ENCODE assay signal across 25 mouse cellular contexts in genomic region chr12:36947902-36948301, GRCm38 (mm10).
"Had no signal": no experiment of that assay in that cellular context is flagged by ENCODE, and none has a peak within 500 bp of the region (broad histone marks: within the 10 kb centered on the region; RNA-seq: fewer than 3 reads in every experiment).

No protein-coding gene starts in this region.

- H3K9ac ChIP-seq: heart, embryonic 13.5 days; heart, embryonic 15.5 days; hindbrain, embryonic 13.5 days; hindbrain, embryonic 15.5 days; kidney, embryonic 15.5 days; limb, embryonic 13.5 days; limb, embryonic 15.5 days; liver, embryonic 12.5 days had no signal

- H3K4me2 ChIP-seq: heart, embryonic 13.5 days; heart, embryonic 15.5 days; hindbrain, embryonic 13.5 days; hindbrain, embryonic 15.5 days; kidney, embryonic 15.5 days; limb, embryonic 13.5 days; limb, embryonic 15.5 days; liver, embryonic 12.5 days had no signal

- ATAC-seq: hindbrain, postnatal 0 days; intestine, embryonic 16.5 days; liver, embryonic 12.5 days had no signal

- DNase-seq: gastrocnemius, postnatal 10 days; gastrocnemius, postnatal 36 days; heart, adult 11 months; heart, postnatal 14 days; heart, postnatal 36 days; kidney, adult 11 months; kidney, adult 2 months; kidney, adult 9 months; kidney, postnatal 14 days; kidney, postnatal 36 days; layer of hippocampus, adult 9-11 months; layer of hippocampus, postnatal 36 days; left cerebral cortex, postnatal 4 days had no signal

- H3K36me3 ChIP-seq: heart, embryonic 10.5 days; heart, embryonic 13.5 days; heart, embryonic 15.5 days; hindbrain, embryonic 13.5 days; hindbrain, embryonic 15.5 days; kidney, embryonic 15.5 days; limb, embryonic 13.5 days; limb, embryonic 15.5 days; liver, embryonic 12.5 days had no signal

- H3K4me1 ChIP-seq: heart, embryonic 10.5 days; hindbrain, embryonic 13.5 days; hindbrain, embryonic 15.5 days; kidney, embryonic 15.5 days; limb, embryonic 15.5 days; liver, embryonic 12.5 days had no signal

- H3K27ac ChIP-seq: heart, embryonic 10.5 days; heart, embryonic 13.5 days; heart, embryonic 15.5 days; hindbrain, embryonic 13.5 days; hindbrain, embryonic 15.5 days; hindbrain, postnatal 0 days; kidney, embryonic 15.5 days; kidney, postnatal 0 days; limb, embryonic 13.5 days; limb, embryonic 15.5 days; liver, embryonic 12.5 days had no signal

- H3K9me3 ChIP-seq: heart, embryonic 10.5 days; heart, embryonic 13.5 days; heart, embryonic 15.5 days; hindbrain, embryonic 13.5 days; hindbrain, embryonic 15.5 days; kidney, embryonic 15.5 days; limb, embryonic 13.5 days; limb, embryonic 15.5 days; liver, embryonic 12.5 days had no signal

- H3K27me3 ChIP-seq: heart, embryonic 13.5 days; heart, embryonic 15.5 days; hindbrain, embryonic 13.5 days; hindbrain, embryonic 15.5 days; kidney, embryonic 15.5 days; limb, embryonic 13.5 days; limb, embryonic 15.5 days; liver, embryonic 12.5 days had no signal

- H3K4me3 ChIP-seq: heart, embryonic 10.5 days; heart, embryonic 13.5 days; heart, embryonic 15.5 days; hindbrain, embryonic 13.5 days; hindbrain, embryonic 15.5 days; kidney, embryonic 15.5 days; limb, embryonic 13.5 days; limb, embryonic 15.5 days; liver, embryonic 12.5 days had no signal
